Mouse (Mus musculus) natural killer cell, adult 2 months (primary cell): ENCODE measurements around the gene Myh6.
"Not testable (repeated sequence)": the region's sequence is repeated elsewhere in the genome, so short reads cannot be mapped to it uniquely, and the experiment has no call there.

Experiments
- DNase-seq, 2 experiments: peaks; one replicate each; pipeline ENCODE4 v3.0.0; 2022; ENCODE audit warnings: low spot score in 2 of 2

Gene Myh6

DNA sequence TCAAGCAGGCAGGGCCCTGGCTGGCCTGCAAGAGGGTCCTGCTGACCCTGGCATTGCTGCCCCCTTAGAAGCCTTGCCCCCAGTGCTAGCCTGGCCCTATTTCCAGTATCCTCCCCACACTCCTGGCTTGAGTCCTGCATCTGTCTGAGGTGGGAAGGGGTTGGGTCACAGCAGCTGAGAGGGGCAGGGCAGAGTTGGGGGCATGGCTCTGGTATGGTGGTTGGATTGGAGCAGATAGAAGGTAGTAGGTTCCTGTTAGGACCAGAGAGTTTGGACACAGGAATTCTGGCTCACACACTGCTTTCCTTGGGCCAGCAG is 28.1 kb upstream of the Myh6 start:
- no peak for DNase-seq

DNA sequence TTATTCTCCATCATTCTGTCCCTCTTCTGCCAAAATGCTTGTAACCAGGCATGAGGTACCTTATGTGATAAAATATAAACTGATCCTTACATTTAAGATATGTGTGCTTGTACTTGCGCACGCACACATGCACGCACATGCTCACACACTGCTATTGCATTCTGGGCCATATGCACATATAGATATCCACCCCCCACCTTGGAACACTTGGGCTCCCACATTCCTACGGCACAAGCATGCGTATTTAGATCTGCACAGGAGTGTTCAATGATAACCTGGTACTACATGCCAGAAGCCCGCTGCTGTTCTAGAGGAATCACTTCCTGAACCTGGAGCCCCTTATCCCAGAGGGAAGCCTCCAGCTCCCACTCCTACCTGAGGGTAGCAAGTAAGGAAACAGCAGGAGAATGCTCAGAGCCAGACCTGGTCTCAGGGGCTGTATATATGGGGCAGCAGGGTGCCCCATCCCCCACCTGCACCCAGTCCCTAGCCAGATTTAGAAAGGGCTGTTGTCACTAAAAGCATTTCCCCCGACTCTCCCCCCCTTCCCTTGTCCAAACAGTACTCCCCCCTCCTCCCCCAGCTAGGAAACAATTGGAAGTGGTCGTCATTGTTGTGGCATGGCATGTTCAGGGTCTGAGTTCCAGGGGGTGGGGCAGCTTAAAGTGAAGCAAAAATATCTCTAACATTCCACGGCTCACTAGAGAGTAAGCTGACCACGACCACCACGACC is 27.6 kb upstream of the Myh6 start, which contains the start of gene Myh7:
Gene Myh7 (minus strand): TSS at position 491 of the 733 bp plus-strand sequence.
- DNase-seq: no peak

DNA sequence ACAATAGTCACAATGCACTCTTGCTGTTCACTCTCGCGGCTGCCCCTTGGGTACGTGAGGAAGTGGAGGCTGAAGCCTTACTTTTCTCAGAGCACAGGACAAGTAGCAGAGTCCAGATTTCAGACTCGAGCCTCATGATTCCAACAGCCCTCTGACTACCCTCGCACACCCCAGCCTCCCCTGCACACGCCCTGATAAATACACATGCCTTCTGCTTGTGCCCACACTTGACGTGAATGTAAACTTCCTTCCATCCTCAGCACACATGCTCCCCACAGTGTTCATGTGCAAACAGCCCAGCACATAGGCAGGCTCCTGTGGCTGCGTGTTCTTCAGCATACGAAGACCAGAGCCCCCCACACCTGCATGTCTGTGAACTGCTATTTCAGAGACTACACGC is 26.9 kb upstream of the Myh6 start:
- no peak for DNase-seq

DNA sequence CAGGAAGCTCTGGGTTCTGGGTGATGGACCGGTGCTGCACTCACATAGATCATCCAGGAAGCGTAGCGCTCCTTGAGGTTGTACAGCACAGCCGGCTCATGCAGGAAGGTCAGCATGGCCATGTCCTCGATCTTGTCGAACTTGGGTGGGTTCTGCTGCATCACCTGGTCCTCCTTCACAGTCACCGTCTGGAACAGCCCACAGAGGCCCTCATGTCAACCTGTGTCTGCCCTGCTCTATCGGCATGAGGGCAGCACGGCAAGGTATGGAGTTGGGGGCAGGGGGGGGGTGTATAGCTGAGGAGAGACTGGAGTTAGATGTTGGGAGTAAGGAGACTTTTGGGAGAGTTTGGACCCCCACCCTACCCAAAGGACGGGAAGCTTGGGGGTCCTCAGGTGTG is 25.5 kb upstream of the Myh6 start:
- no peak for DNase-seq

DNA sequence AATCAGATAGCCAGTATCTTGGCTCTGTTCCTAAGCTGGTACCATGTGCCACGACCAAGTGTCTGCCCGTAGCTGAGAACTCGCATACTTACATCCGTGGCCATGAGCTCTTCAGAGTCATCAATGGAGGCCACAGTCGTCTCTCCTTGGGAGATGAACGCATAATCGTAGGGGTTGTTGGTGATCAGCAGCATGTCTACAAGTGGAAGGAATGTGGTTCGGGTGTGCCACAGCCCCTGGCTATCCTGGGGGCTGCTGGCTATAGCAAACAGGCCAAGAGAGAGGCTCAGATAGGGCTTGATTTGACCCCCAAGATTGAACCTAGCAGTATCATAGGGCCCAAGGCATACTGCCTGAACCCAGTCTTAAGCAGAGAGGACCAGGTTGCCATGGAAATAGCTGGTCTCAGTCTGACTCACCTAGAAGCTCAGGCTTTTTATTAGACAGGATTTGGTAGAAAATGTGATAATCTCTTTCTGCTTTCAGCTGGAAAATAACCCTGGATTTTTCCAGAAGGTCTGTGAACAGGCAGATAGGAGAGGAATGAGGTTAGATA is 23.2 kb upstream of the Myh6 start:
- DNase-seq: no peak

DNA sequence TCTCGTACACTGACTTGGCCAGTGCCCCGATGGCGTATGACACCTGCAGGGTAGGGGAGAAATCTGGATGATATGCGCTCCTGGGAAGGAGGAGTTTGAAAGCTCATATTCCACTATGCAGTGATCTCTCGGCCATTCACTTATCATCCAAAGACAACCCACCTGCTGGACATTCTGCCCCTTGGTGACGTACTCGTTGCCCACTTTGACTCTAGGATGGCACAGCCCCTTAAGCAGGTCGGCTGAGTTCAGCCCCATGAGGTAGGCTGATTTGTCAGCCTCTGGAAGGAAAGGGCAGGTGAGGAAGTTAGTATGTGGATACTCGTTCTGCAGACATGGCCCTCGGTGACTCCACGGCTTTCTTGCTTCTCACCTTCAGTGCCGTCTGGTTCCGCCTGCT is 22.2 kb upstream of the Myh6 start:
- no peak for DNase-seq

DNA sequence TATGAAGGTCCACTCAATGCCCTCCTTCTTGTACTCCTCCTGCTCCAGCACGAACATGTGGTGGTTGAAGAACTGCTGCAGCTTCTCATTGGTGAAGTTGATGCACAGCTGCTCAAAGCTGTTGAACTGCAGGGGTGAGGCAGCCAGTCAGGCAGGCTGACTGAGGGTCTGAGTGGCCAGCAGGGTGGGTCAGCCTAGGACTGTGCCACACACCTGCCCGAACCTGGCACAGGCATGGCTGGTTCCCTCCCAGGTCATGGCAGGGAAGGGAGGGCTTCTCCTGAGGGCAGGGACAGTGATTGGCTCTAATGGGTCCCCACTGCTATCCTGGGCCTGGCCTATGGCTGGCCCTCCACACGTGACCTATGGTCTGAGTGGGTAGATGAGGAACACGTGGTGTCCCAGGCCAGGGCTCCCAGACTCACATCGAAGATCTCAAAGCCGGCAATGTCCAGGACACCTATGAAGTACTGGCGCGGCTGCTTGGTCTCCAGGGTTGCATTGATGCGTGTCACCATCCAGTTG is 21.7 kb upstream of the Myh6 start:
- not testable (repeated sequence) for DNase-seq

DNA sequence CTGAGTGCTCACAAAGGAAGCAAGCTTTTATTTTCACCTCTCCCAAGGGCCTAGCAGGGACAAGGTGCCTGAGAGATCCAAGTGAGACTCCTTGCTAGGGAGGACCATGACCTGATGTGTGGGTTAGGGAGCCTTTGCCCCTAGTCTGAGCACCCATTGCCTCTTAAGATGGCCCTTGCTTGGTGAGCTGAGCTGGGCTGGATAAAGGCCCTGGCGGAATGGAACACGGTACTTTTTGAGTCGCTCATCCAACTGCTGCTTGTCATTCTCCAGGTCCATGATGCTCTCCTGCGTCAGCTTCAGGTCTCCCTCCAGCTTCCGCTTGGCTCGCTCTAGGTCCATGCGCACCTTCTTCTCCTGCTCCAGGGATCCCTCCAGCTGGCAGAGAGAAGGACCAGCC is 15.2 kb upstream of the Myh6 start:
- DNase-seq: no peak

DNA sequence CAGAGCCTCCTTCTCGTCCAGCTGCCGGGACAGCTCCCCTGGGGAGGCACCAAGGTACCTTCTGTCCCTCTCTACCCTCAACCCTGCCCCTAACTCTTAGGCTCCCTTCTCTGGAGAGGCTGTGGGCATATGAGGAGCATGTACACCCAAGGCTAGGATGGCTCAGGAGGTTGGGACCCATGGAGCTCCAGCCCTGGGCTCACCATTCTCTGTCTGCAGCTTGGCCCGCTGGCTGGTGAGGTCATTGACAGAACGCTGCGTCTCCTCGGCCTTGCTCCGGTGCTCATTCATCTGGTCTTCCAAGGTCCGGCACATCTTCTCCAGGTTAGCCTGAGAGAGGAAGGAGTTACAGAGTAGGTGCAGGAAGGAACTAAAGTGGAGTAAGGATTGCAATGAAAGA is 11.9 kb upstream of the Myh6 start:
- no peak for DNase-seq

DNA sequence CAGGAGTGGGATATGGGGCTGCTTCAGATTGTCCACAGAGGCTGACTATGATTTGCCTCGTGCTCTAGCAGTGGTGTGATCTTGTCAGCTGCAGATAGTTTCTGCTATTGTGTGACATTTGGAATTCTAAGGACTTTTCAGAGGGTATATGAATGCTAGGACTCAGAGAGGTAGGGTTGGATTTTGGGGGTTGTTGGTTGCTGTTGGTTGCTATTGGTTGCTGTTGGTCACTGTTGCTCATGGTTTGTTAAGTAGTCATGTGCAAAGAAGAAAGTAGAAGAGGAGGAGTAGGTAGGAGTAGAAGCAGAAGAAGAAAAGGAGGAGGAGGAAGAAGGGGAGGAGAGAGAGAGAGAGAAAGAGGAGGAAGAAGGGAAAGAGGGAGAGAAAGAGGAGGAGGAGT is 9.9 kb upstream of the Myh6 start, which contains the start of gene Gm17428:
Gene Gm17428 (plus strand): TSS at position 301 of the 400 bp plus-strand sequence.
- no peak for DNase-seq

DNA sequence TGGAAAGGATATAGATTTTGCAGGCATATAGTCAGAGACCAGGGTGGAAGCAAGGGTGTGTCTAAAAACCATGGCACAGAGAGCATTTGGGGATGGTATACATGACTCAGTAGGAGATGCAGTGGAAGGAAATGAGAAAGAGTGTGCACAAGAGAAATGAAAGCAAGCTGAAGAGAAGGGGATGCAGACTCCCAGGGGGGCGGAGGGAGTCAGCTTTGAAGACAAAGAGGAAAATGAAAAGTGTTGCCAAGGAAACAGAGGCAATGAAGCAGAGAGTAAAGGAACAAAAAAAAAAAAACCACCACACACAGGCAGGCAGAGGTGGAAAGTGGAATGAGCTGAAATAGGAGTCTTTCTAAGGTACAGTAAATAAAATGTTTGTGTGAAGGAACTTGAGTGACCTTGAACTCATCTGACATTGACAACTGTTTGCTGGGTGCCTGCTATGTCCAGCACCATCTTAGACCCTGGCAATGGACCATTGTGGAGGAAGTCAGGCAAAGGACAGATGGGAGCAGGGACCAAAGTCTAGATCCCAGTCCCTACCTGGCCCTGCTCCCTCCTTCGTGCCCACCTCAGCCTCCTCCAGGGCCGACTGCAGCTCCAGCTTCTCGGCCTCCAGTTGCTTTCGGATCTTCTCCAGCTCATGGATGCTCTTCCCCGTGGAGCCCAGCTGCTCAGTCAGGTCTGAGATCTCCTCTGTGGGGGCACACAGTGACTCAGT is 7.5 kb upstream of the Myh6 start:
- no peak for DNase-seq

DNA sequence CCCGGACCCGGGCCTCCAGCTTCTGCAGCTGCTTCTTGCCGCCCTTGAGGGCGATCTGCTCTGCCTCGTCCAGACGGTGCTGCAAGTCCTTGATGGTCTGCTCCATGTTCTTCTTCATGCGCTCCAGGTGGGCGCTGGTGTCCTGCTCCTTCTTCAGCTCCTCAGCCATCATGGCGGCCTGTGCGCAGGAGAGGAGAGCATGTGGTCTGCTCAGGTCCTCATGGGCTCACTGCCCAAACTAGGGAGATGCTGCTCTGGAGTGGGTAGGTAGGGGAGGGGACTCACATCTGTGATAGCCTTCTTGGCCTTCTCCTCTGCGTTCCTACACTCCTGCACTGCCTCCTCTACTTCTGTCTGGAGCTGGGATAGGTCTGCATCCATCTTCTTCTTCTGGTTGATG is 6.1 kb upstream of the Myh6 start:
- not testable (repeated sequence) for DNase-seq

DNA sequence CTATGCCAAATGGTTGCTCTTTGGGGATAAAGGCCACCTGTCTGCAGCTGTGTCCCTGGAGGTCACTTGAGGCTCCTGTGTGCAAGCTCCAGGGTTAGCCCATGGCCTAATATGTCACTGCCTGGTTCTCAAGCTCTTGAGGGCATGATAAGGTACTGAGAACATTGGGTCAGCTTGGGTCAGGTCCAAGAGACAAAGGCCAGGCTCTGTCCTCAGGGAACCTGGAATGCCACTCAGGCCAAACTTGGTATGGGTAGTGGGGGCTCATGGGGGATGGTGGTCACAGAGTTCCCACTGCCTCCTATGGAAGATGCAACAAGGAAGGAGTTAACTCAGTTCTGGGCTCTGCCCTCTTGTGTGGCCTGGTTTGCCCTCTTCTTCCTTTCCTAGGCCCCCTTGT is 1.6 kb upstream of the Myh6 start:
- no peak for DNase-seq

DNA sequence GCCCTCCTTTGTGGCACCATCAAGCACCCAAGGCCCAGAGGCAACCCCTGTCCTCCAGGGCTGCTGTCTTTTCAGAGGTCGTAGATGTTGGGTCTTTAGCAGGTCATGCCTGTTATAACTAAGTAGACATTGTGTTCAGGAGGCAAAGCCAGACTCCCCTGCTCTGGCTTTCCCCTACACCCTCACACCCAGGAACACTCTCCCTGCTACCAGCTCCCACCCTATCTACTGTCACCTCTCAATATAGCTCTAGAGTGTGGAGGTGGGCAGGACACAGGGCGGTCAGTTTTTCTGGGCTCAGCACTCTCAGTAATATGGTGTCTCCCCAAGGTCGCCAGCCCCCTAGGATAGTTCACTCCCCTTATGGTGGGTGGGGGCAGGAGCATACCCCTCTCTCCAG is 1.1 kb upstream of the Myh6 start:
- DNase-seq: no peak

DNA sequence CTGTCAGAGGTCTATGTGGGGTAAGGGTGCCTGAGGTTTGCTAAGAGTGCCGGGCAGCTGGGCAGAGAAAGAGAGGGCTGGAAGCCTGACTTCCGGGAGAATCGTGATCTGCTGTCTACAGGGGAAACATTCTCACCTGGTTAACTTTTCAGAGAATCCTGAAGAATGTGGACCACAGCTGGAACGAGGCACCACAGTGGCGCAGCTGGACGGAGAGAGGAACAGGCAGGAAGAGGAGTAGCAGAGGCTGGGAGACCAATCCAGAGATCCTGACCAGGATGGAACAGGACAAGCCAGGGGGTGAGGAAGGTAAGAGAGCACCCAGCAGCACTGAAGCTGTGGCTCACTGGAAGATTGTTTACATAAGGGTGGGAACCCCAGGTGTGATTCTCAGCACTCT is 1.1 kb downstream of the Myh6 start:
- no peak for DNase-seq

DNA sequence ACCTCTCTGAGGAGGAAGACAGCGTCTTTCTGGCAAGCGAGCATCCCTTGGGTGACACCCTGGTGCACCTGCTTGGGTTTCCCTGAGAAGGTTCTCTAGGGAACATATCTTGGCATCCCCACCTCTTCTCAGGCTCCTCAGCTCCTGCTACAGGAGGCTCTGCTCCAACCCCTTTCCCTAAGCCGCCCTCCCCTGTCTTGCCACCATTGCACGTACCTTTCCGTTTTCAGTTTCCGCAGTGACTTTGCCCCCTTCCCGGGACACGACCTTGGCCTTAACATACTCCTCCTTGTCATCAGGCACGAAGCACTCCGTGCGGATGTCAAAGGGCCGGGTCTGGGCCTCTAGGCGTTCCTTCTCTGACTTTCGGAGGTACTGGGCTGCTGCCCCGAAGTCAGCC is 1.7 kb downstream of the Myh6 start:
- DNase-seq: no peak

DNA sequence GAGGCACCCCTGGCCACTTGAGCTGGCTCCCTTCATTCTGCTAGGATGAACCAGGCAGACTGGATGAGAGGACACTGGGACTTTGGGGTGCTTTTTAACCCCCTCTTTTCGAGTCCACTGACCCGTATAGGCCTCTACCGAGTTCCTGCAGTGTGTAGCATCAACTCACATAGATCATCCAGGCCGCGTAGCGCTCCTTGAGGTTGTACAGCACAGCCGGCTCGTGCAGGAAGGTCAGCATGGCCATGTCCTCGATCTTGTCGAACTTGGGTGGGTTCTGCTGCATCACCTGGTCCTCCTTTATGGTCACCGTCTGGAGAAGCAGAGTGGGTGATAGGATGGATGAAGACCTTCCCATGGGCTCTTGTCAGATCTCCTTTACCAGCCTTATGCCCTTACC is 3.0 kb downstream of the Myh6 start:
- no peak for DNase-seq

DNA sequence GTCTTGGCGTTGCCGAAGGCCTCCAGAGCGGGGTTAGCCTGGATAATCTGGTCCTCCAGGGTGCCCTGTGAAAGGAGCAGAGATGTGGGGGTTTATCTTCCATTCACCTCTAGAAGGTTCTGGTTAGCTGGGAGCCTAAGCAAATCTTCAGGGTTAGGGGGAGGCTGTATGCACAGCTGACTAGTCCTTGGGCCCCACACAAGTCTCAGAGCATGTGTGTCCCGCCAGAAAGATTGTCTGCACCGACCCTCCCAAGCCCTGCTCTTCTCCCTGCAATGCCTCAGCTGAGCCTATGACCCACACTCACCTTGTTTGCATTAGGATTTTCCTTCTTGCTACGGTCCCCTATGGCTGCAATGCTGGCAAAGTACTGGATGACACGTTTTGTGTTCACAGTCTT is 4.0 kb downstream of the Myh6 start:
- no peak for DNase-seq

DNA sequence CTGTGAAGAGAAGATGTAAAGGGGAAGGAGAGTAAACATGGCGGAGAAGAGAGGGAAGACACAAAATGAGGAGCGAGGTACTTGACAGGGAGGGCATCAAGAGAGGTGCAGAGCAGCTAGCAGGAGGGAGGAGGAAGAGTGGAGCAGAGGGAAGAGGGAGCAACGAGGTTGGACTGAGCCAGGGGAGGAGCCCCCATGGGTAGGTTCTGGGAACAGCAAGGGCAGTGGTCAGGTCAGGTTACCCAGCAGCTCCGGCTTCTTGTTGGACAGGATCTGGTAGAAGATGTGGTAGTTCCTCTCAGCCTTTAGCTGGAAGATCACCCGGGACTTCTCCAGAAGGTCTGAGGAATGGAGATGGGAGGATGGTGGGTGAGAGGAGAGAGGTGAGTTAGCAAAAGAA is 5.2 kb downstream of the Myh6 start:
- no peak for DNase-seq

DNA sequence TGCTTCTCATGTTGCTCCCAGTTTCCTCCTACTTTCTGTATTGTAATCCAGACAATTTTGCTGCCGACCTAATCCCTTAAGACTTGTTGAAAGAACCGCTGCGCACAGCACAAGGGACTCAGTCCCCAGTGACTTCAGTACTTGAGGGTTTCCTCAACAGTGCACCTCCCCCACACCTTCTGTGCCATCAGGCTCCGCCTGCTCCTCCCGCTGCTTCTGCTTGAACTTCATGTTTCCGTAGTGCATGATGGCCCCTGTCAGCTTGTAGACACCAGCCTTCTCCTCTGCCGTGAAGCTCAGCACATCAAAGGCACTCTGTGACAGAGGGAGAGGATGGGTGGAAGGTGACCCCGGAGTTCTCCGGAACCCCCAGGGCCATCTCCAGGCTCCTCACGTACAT is 6.0 kb downstream of the Myh6 start:
- DNase-seq: no peak

DNA sequence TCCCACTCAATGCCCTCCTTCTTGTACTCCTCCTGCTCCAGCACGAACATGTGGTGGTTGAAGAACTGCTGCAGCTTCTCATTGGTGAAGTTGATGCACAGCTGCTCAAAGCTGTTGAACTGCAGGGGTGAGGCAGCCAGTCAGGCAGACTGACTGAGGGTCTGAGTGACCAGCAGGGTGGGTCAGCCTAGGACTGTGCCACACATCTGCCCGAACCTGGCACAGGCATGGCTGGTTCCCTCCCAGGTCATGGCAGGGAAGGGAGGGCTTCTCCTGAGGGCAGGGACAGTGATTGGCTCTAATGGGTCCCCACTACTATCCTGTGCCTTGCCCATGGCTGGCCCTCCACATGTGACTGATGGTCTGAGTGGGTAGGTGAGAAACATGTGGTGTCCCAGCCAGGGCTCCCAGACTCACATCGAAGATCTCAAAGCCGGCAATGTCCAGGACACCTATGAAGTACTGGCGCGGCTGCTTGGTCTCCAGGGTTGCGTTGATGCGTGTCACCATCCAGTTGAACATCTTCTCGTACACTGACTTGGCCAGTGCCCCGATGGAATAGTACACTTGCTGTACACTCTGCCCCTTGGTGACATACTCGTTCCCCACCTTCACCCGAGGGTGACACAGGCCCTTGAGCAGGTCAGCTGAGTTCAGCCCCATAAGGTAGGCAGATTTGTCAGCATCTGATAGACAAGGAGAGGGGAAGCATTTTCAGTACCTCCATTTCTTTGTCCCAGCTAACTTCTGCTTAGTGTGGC is 6.7 kb downstream of the Myh6 start:
- DNase-seq: not testable (repeated sequence)

DNA sequence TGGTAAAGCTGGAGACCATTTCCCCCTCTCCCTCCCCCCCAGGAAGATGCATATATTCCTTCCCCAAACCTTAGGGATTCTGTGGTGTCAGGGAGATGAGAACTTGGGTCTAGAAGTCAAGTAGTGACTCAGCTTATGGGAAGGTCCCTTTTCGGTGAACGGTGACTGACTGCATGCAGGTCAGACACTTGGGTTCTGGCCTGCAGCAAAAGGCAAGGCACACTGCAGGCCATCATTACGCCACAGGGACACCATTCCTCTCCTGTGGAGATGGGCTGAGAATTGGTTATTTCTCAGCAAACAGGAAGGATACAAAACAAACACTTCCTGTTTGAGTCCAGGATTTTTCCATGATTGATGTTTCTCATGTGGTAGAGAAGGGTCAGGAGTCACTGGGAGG is 7.5 kb downstream of the Myh6 start:
- DNase-seq: no peak
